Mouse (Mus musculus) midbrain, embryonic 15.5 days (tissue): ENCODE results near the gene Car4. TPM values are rescaled to one million over a fixed set of nuclear protein-coding genes. Genes with fewer than 3 reads are reported as not detected.

Experiments used
- ATAC-seq: fragments of 200-750 bp; cut with Nextera tagmentation; replicated peaks from 2 replicates; pipeline ENCODE4 v1.8.0; 2017; ENCODE audit warnings: moderate TSS enrichment
- H3K27ac ChIP-seq: fragments of 300-500 bp; sonication (generic); 2 replicates; pipeline ENCODE4 v1.5.1; 2015; ENCODE audit warnings: mild to moderate bottlenecking, inconsistent platforms
- H3K27me3 ChIP-seq: fragments of 300-500 bp; sonication (generic); replicated peaks from 2 replicates; pipeline ENCODE4 v1.6.1; 2015; ENCODE audit warnings: inconsistent platforms
- H3K36me3 ChIP-seq: fragments of 300-500 bp; sonication (generic); replicated peaks from 2 replicates; pipeline ENCODE4 v1.6.1; 2015; ENCODE audit warnings: inconsistent platforms
- H3K4me1 ChIP-seq: fragments of 300-500 bp; sonication (generic); 2 replicates; pipeline ENCODE4 v1.6.1; 2015; ENCODE audit warnings: inconsistent platforms
- H3K4me2 ChIP-seq: fragments of 300-500 bp; sonication (generic); 2 replicates; pipeline ENCODE4 v1.6.1; 2015; ENCODE audit warnings: inconsistent platforms, mild to moderate bottlenecking, moderate library complexity
- H3K4me3 ChIP-seq: fragments of 300-500 bp; sonication (generic); 2 replicates; pipeline ENCODE4 v1.5.1; 2015; ENCODE audit warnings: mild to moderate bottlenecking, inconsistent platforms
- H3K9ac ChIP-seq: fragments of 300-500 bp; sonication (generic); 2 replicates; pipeline ENCODE4 v1.6.1; 2015; ENCODE audit warnings: mild to moderate bottlenecking, inconsistent platforms
- H3K9me3 ChIP-seq: fragments of 300-500 bp; sonication (generic); 2 replicates; pipeline ENCODE4 v1.6.1; 2016; ENCODE audit warnings: inconsistent platforms
- WGBS: fragments of 180-500 bp; shearing (Covaris S2); methylation state at CpG from one replicate; pipeline ENCODE4 v1.1.7; 2015; ENCODE audit warnings: mixed read lengths; 5-methylcytosine and 5-hydroxymethylcytosine counted together
- polyA plus RNA-seq: library from polyadenylated mRNA; unstranded; fragments of >200 nt; fragmentation: Nextera tagmentation; extraction: Ambion mirVana; gene quantifications from 2 replicates; pipeline ENCODE4 v1.2.1, GENCODE M21; 2015

Car4 gene
- polyA plus RNA-seq, 1 experiment from 2014 or later: 6.0 TPM

- Histone ChIP-seq H3K27me3 (no peaks in the 10 kb centered on the region), H3K4me3 (no peak overlapping the region), H3K4me2 (no peak overlapping the region), H3K9ac (no peak overlapping the region), H3K27ac (no peak overlapping the region), H3K4me1 (no peaks in the 10 kb centered on the region), H3K9me3 (no peaks in the 10 kb centered on the region), H3K36me3 (no peaks in the 10 kb centered on the region)
- 83% methylated on average over 3 of the region's 3 CpGs for WGBS
- no peak for ATAC-seq
Observed at GRCm38 (mm10) chr11:84977385-84977952, 19.9 kb downstream of the Car4 start.

- H3K27ac ChIP-seq: no peak overlapping the region
- no peaks in the 10 kb centered on the region for H3K9me3 ChIP-seq
- no peaks in the 10 kb centered on the region for H3K27me3 ChIP-seq
- no peak for ATAC-seq
- H3K36me3 ChIP-seq: no peaks in the 10 kb centered on the region
- H3K4me2 ChIP-seq: no peak overlapping the region
- no peak overlapping the region for H3K9ac ChIP-seq
- no peak overlapping the region for H3K4me3 ChIP-seq
- H3K4me1 ChIP-seq: no peaks in the 10 kb centered on the region
- WGBS: 40% methylated on average over 2 of the region's 2 CpGs
Observed at GRCm38 (mm10) chr11:84978113-84978512, 20.5 kb downstream of the Car4 start.

GRCm38 (mm10) chr11:84979351-84979750 is 21.8 kb downstream of the Car4 start:
- 38% methylated on average over 1 of the region's 1 CpGs for WGBS
- Histone ChIP-seq H3K27ac (no peak overlapping the region), H3K36me3 (no peaks in the 10 kb centered on the region), H3K4me3 (no peak overlapping the region), H3K9me3 (no peaks in the 10 kb centered on the region), H3K4me1 (no peaks in the 10 kb centered on the region), H3K27me3 (no peaks in the 10 kb centered on the region), H3K9ac (no peak overlapping the region), H3K4me2 (no peak overlapping the region)
- ATAC-seq: no peak

GRCm38 (mm10) chr11:84980697-84981096 is 23.1 kb downstream of the Car4 start:
- Histone ChIP-seq H3K27ac (no peak overlapping the region), H3K27me3 (no peaks in the 10 kb centered on the region), H3K4me1 (no peaks in the 10 kb centered on the region), H3K4me3 (no peak overlapping the region), H3K9me3 (no peaks in the 10 kb centered on the region), H3K9ac (no peak overlapping the region), H3K36me3 (0 out of 2 replicates have a peak, but pooled peaks cover 5% of the 10 kb centered on the region), H3K4me2 (no peak overlapping the region)
- 83% methylated on average over 2 of the region's 2 CpGs for WGBS
- no peak for ATAC-seq

GRCm38 (mm10) chr11:84985421-84985820 is 27.8 kb downstream of the Car4 start:
- Histone ChIP-seq H3K9me3 (no peaks in the 10 kb centered on the region), H3K27me3 (no peaks in the 10 kb centered on the region), H3K4me1 (no peaks in the 10 kb centered on the region), H3K9ac (no peak overlapping the region), H3K4me2 (no peak overlapping the region), H3K4me3 (no peak overlapping the region), H3K27ac (no peak overlapping the region), H3K36me3 (peaks cover 21% of the 10 kb centered on the region)
- 95% methylated on average over 6 of the region's 6 CpGs for WGBS
- ATAC-seq: no peak

GRCm38 (mm10) chr11:84988341-84988919 is 30.8 kb downstream of the Car4 start:
- Histone ChIP-seq H3K36me3 (peaks cover 38% of the 10 kb centered on the region), H3K4me3 (no peak overlapping the region)

GRCm38 (mm10) chr11:84992996-84993395 is 35.4 kb downstream of the Car4 start:
- Histone ChIP-seq H3K4me2 (no peak overlapping the region), H3K27me3 (no peaks in the 10 kb centered on the region), H3K36me3 (peaks cover 43% of the 10 kb centered on the region), H3K9me3 (no peaks in the 10 kb centered on the region), H3K9ac (no peak overlapping the region), H3K4me3 (no peak overlapping the region), H3K27ac (no peak overlapping the region), H3K4me1 (no peaks in the 10 kb centered on the region)
- WGBS: 100% methylated on average over 1 of the region's 1 CpGs
- no peak for ATAC-seq

More at GRCm38 (mm10) chr11:84988341-84988919, 30.8 kb downstream of the Car4 start:
- WGBS: 92% methylated on average over 3 of the region's 3 CpGs
- H3K9ac ChIP-seq: no peak overlapping the region
- no peak overlapping the region for H3K27ac ChIP-seq
- H3K4me2 ChIP-seq: no peak overlapping the region
- no peaks in the 10 kb centered on the region for H3K4me1 ChIP-seq
- no peaks in the 10 kb centered on the region for H3K9me3 ChIP-seq
- no peak for ATAC-seq
- H3K27me3 ChIP-seq: no peaks in the 10 kb centered on the region

- Histone ChIP-seq H3K9ac (no peak overlapping the region), H3K4me3 (no peak overlapping the region), H3K27me3 (no peaks in the 10 kb centered on the region), H3K4me1 (no peaks in the 10 kb centered on the region), H3K4me2 (no peak overlapping the region), H3K36me3 (peaks cover 41% of the 10 kb centered on the region), H3K27ac (no peak overlapping the region), H3K9me3 (no peaks in the 10 kb centered on the region)
- no peak for ATAC-seq
- WGBS: 95% methylated on average over 1 of the region's 1 CpGs
Observed at GRCm38 (mm10) chr11:84995241-84995640, 37.7 kb downstream of the Car4 start.

- WGBS: 96% methylated on average over 3 of the region's 3 CpGs
- Histone ChIP-seq H3K4me3 (no peak overlapping the region), H3K36me3 (peaks cover 17% of the 10 kb centered on the region; the same call in 1 of the 2 replicates), H3K4me1 (no peaks in the 10 kb centered on the region), H3K27me3 (no peaks in the 10 kb centered on the region), H3K9ac (no peak overlapping the region), H3K9me3 (no peaks in the 10 kb centered on the region), H3K4me2 (no peak overlapping the region), H3K27ac (no peak overlapping the region)
- no peak for ATAC-seq
Observed at GRCm38 (mm10) chr11:85003566-85003965, 46.0 kb downstream of the Car4 start.

GRCm38 (mm10) chr11:85013121-85013520 is 55.5 kb downstream of the Car4 start:
- no peak overlapping the region for H3K4me2 ChIP-seq
- H3K27ac ChIP-seq: no peak overlapping the region
- H3K9me3 ChIP-seq: no peaks in the 10 kb centered on the region
- H3K36me3 ChIP-seq: peaks cover 16% of the 10 kb centered on the region; the same call in 1 of the 2 replicates
- no peak overlapping the region for H3K9ac ChIP-seq
- H3K4me3 ChIP-seq: no peak overlapping the region
- no peak for ATAC-seq
- no peaks in the 10 kb centered on the region for H3K27me3 ChIP-seq
- no peaks in the 10 kb centered on the region for H3K4me1 ChIP-seq

Other genes with a start within 250 kb of the Car4 start
- 13.2 and 16.0 TPM in 2 replicates for gene Mrm1, start 138.3 kb upstream of the Car4 start, polyA plus RNA-seq
- 6.6 and 8.7 TPM in 2 replicates for gene Dhrs11, start 128.8 kb upstream of the Car4 start, polyA plus RNA-seq
- gene Ggnbp2, start 87.0 kb upstream of the Car4 start, polyA plus RNA-seq: 71.8 and 72.8 TPM in 2 replicates
- gene Myo19, start 77.6 kb upstream of the Car4 start, polyA plus RNA-seq: 6.0 and 7.2 TPM in 2 replicates
- 2.3 and 2.5 TPM in 2 replicates for gene Pigw, start 77.5 kb upstream of the Car4 start, polyA plus RNA-seq
- gene Znhit3, start 41.4 kb upstream of the Car4 start, polyA plus RNA-seq: 61.8 and 62.8 TPM in 2 replicates
- 12.2 and 12.7 TPM in 2 replicates for gene Usp32, start 182.4 kb downstream of the Car4 start, polyA plus RNA-seq
- 0.62 and 1.2 TPM in 2 replicates for gene 1700125H20Rik, start 212.6 kb downstream of the Car4 start, polyA plus RNA-seq